Mouse (Mus musculus): ENCODE measurements around the gene Itch. TPM values are rescaled to one million over a fixed set of nuclear protein-coding genes. Genes with fewer than 3 reads are reported as not detected.
"Not testable (repeated sequence)": the region's sequence is repeated elsewhere in the genome, so short reads cannot be mapped to it uniquely, and the experiment has no call there.

Itch gene
- polyA plus RNA-seq, 1 experiment: not detected

DNA sequence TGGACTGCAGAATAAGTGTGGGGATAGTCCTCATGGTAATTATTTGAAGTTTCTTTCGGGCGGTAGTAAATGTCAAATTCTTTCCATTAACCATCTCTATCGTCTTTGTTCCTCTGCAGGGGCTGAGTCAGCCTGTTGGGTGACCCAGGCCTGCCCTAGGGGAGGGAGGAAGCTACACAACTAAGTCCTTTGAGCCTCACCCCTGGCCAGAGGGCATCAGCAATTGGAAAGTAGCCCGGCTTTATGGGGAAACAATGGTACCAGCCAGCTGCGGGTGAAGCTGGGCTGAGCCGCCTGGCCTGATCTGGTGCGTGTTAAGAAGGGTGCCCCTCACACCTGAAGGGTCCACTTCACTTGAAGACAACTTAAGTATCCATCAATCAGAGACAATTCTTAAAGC, 33.9 kb upstream of the Itch start:
- H3K27ac ChIP-seq (ENCODE audit: insufficient read depth, low read depth, low read length): no peak overlapping the region
- 68% methylated on average over 7 of the region's 7 CpGs for WGBS
- H3K4me3 ChIP-seq (ENCODE audit: insufficient read depth, low read depth, low read length): no peak overlapping the region
- TF ChIP-seq POLR2A (IDR thresholded peaks at IDR 0.05; ENCODE audit: insufficient read depth, low read depth, low read length) (no peak), CTCF (IDR thresholded peaks at IDR 0.05; ENCODE audit: insufficient read depth, low read depth, low read length) (no peak)
- H3K4me1 ChIP-seq (ENCODE audit: control insufficient read depth, insufficient read depth, low read length): no peaks in the 10 kb centered on the region

DNA sequence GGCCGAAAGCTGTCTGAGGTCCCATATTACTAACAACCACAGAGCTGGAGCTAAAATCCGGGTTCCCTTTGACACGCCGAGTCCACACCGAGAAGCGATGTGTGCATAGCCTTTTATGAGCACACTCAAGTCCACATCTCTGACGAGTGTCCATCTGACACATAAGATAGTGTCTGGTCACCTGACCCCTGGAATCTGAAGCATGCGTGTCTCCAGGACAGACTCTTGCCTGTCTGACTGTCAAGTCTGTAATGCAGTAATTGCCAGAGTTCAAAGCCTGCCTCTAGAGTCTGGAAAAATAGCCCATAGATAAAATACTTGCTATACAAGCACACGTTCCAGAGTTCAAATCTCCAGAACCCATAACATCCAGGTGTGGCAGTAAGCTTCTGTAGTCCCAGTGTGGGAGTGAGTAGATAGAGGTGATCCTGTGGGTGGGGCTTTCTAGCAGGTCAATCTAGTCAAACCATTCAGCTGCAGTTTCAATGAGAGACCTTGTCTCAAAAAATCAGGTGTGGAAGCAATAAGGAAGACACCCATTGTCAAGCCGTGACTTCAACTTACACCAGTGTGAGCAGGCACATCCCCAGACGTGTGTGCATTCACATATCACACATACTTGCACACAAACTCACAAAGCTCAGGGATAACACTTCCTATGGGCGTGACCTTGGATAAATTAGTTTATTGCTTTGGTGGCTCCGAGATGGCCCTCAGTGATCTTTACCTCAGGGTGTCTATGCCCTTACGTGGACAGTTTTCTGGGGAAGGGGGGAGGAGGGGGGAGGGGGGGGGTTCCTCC, 33.1 kb upstream of the Itch start:
- WGBS: 89% methylated on average over 14 of the region's 14 CpGs
- Histone ChIP-seq H3K4me3 (ENCODE audit: insufficient read depth, low read depth, low read length) (no peak overlapping the region), H3K27ac (ENCODE audit: insufficient read depth, low read depth, low read length) (no peak overlapping the region), H3K4me1 (ENCODE audit: control insufficient read depth, insufficient read depth, low read length) (no peaks in the 10 kb centered on the region)
- TF ChIP-seq POLR2A (IDR thresholded peaks at IDR 0.05; ENCODE audit: insufficient read depth, low read depth, low read length) (no peak), CTCF (IDR thresholded peaks at IDR 0.05; ENCODE audit: insufficient read depth, low read depth, low read length) (no peak)

DNA sequence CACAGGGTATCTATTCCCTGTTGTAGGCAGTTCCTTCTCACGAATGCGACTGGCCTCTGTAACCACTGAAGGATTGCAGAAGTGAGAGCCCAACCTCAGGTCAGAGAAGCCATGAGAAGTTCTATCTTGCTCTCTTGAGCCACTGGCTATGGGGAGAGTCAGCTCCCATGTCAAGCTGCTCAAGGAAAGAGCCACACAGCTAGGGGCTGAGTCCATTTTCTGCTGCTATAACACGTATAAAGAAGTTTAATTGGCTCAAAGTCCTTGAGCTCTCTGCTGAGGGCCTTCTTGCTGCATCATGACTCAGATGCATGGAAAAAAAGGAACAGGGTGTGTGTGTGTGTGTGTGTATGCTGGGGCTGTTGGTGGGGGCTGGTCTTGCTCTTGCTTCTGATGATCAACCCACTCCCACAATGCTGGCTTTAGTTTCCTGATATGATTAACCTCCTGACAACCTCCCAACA, 32.5 kb upstream of the Itch start:
- WGBS: 78% methylated on average over 3 of the region's 3 CpGs
- Histone ChIP-seq H3K4me3 (ENCODE audit: insufficient read depth, low read depth, low read length) (no peak overlapping the region), H3K27ac (ENCODE audit: insufficient read depth, low read depth, low read length) (no peak overlapping the region), H3K4me1 (ENCODE audit: control insufficient read depth, insufficient read depth, low read length) (no peaks in the 10 kb centered on the region)
- TF ChIP-seq CTCF (IDR thresholded peaks at IDR 0.05; ENCODE audit: insufficient read depth, low read depth, low read length): no peak
- no peak for TF ChIP-seq POLR2A (IDR thresholded peaks at IDR 0.05; ENCODE audit: insufficient read depth, low read depth, low read length)

DNA sequence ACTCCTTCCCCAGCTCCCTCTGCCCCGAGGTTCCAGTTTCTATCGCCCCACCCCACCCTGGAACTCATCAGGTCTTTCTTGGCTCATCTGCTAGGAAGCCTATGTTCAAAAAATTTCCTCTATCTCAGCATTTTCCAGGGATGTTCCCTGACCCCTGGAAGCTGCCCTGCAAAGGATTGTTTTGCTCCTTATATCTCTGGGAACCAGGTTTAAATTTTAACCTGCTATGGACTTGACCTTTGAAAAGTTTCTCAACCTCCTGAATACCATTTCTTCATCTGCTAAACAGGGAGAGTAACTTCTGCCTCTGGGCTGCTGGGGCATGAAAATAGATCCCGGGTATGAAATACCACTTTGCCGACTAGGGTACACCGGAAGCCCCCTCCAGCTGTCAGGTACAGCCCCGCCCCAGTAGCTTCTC, 31.5 kb upstream of the Itch start:
- H3K4me3 ChIP-seq (ENCODE audit: insufficient read depth, low read depth, low read length): no peak overlapping the region
- TF ChIP-seq CTCF (IDR thresholded peaks at IDR 0.05; ENCODE audit: insufficient read depth, low read depth, low read length): no peak
- no peak for TF ChIP-seq POLR2A (IDR thresholded peaks at IDR 0.05; ENCODE audit: insufficient read depth, low read depth, low read length)
- H3K27ac ChIP-seq (ENCODE audit: insufficient read depth, low read depth, low read length): no peak overlapping the region
- H3K4me1 ChIP-seq (ENCODE audit: control insufficient read depth, insufficient read depth, low read length): no peaks in the 10 kb centered on the region
- WGBS: 71% methylated on average over 6 of the region's 6 CpGs

DNA sequence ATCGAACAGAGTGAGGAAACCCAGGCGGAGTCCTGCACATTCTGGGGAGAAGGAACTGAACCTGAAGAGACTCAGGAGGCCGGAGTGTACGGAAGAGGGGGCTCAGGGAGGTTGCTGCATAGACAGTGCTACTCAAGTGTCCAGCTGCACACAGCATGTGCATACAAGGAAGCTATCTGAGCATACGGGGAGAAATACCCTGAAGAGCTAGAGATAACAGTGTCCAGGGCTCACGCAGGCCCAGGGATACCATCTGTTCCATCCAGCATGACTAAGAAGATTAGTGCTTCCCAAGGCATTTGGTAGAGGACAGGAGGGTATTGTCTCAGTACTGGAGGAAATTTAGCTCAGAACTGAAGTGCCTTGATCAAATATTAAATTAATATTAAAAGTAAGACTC, 29.7 kb upstream of the Itch start:
- H3K27ac ChIP-seq (ENCODE audit: insufficient read depth, low read depth, low read length): no peak overlapping the region
- H3K4me1 ChIP-seq (ENCODE audit: control insufficient read depth, insufficient read depth, low read length): no peaks in the 10 kb centered on the region
- TF ChIP-seq POLR2A (IDR thresholded peaks at IDR 0.05; ENCODE audit: insufficient read depth, low read depth, low read length): no peak
- TF ChIP-seq CTCF (IDR thresholded peaks at IDR 0.05; ENCODE audit: insufficient read depth, low read depth, low read length): no peak
- H3K4me3 ChIP-seq (ENCODE audit: insufficient read depth, low read depth, low read length): no peak overlapping the region
- WGBS: 88% methylated on average over 6 of the region's 6 CpGs

DNA sequence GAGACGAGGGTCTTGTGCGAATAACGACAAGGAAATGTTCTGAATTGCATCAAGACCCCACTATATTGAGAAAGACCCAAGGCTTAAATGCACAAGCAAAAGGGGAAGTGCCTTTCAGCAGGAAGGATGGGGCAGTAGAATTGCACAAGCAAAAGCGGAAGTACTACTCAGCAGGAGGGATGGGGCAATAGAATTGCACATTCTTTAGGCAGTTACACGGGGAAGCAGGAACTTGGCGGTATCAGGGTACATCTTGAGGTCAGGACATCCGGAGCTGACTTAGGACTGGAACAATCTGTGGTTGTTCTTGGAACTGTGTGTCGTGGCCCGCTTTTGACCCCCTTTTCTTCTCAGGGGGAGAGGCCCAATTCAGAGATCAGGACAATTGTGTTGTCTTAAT, 26.0 kb upstream of the Itch start:
- not testable (repeated sequence) for H3K4me3 ChIP-seq (ENCODE audit: insufficient read depth, low read depth, low read length); H3K4me1 ChIP-seq (ENCODE audit: control insufficient read depth, insufficient read depth, low read length); H3K27ac ChIP-seq (ENCODE audit: insufficient read depth, low read depth, low read length)
- 82% methylated on average over 9 of the region's 9 CpGs for WGBS

DNA sequence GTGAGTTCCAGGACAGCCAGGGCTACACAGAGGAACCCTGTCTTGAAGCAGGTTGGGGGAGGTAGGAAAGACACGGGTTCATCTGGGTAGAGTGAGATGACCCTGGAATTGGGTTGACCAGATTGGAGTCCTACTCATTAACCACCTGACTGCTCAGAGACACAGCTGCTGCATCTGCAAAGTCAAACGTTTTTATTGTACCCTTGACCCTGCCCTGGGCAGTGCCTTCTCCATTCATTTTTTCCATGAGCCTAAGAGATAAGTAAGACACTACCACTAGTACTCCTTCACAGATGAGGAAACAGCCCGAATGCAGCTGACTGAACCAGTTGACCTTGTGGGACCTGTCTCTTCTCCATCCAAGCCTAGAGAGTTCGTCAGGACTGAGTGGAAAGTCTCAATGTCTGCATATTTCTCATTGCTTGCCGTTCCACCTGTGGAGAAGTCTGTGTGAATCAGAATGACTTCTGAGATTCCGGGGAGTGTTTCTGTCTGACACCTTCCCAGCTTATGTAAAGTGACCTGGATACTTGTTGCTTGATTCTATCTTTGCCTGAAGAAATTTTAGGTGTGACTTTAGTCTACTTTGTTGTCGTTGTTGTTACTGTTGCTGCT, 18.0 kb upstream of the Itch start:
- WGBS: 75% methylated on average over 7 of the region's 7 CpGs
- no peak overlapping the region for H3K27ac ChIP-seq (ENCODE audit: insufficient read depth, low read depth, low read length)
- no peak overlapping the region for H3K4me3 ChIP-seq (ENCODE audit: insufficient read depth, low read depth, low read length)
- TF ChIP-seq CTCF (IDR thresholded peaks at IDR 0.05; ENCODE audit: insufficient read depth, low read depth, low read length) (no peak), POLR2A (IDR thresholded peaks at IDR 0.05; ENCODE audit: insufficient read depth, low read depth, low read length) (no peak)
- no peaks in the 10 kb centered on the region for H3K4me1 ChIP-seq (ENCODE audit: control insufficient read depth, insufficient read depth, low read length)

DNA sequence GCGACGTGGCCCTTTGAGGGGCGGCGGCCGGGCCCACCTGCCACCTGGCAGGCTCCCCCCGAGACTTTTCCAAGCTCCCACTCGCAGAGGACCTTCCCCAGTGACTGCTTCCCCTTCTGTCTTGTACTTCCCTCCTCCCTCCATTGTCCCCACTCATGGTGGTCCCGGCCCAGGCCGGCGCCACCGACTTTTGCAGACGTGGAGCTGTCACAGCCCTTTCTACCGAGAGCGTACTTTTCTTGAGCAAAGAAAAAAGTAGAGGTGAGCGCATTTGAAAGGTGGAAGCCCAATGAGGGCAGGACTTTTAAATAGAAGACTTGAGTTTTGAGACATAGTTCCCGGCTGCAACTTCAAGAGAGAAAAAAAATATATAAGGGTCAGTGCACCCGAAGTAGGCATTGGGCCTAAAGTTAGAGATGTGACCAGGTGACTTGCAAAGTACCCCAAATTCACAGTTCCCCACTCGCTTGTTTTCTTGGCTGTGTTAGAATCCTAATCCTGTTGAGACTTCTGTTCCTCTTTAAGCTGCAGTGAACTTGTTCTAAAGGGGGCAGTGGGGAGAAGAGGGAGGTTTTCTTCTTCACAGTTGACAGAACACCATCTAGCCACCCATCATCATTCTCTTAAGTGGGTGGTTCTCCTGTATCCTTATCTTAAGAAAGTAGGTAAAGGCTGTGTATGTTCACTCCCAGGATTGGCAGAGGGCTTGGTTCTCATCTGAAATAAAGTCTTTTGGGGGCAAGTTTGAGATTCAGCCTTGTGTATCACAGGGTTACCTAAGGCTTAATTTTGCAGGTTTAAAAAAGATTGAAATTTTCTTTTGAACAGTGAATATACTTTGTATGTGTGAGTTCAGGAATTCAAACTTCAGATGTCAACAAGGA, 910 bp downstream of the Itch start:
- Histone ChIP-seq H3K4me3 (ENCODE audit: insufficient read depth, low read depth, low read length) (peak overlapping the region; percentile 91), H3K4me1 (ENCODE audit: control insufficient read depth, insufficient read depth, low read length) (peaks cover 2% of the 10 kb centered on the region; the same call in 1 of the 2 replicates), H3K27ac (ENCODE audit: insufficient read depth, low read depth, low read length) (peak overlapping the region; percentile 87; the same call in 1 of the 2 replicates)
- TF ChIP-seq POLR2A (IDR thresholded peaks at IDR 0.05; ENCODE audit: insufficient read depth, low read depth, low read length) (no peak), CTCF (IDR thresholded peaks at IDR 0.05; ENCODE audit: insufficient read depth, low read depth, low read length) (no peak)
- under 1% methylated on average over 18 of the region's 18 CpGs for whole genome bisulfite sequencing

DNA sequence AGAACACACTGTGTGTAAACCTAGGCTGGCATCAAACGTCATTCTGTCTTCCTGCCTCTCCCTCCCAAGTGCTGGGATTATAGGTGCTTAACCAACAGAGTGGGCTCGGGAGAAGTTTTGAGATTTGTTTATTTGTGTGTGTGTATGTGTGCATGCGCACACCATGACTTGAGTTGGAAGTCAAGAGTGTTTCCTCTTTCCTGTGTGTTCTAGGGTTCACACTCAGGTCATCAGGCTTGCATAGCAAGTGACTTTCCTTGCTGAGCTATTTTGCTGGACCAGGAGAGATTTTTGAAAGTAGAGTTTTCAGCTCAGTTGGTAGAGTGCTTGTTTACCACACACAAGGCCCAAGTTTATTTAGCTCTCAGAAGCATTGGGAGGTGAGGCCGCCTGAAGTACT, 1.8 kb downstream of the Itch start:
- H3K27ac ChIP-seq (ENCODE audit: insufficient read depth, low read depth, low read length): no peak overlapping the region
- no peak overlapping the region for H3K4me3 ChIP-seq (ENCODE audit: insufficient read depth, low read depth, low read length)
- H3K4me1 ChIP-seq (ENCODE audit: control insufficient read depth, insufficient read depth, low read length): peaks cover 2% of the 10 kb centered on the region; the same call in 1 of the 2 replicates
- 63% methylated on average over 4 of the region's 4 CpGs for WGBS
- TF ChIP-seq CTCF (IDR thresholded peaks at IDR 0.05; ENCODE audit: insufficient read depth, low read depth, low read length) (no peak), POLR2A (IDR thresholded peaks at IDR 0.05; ENCODE audit: insufficient read depth, low read depth, low read length) (no peak)

All from olfactory bulb, adult 2 months (tissue).